Mouse (Mus musculus): ENCODE data around the gene Mcoln2. TPM values are rescaled to one million over a fixed set of nuclear protein-coding genes. Genes with fewer than 3 reads are reported as not detected.

Gene Mcoln2
- polyA plus RNA-seq, 1 experiment from 2014 or later, result 0.59 TPM

GRCm38 (mm10) chr3:146227427-146227826 is 77.8 kb downstream of the Mcoln2 start:
- H3K4me2 ChIP-seq (ENCODE audit: low read length), result no peak overlapping the region
- H3K4me3 ChIP-seq (ENCODE audit: low read length), result no peak overlapping the region
- 72% methylated on average over 3 of the region's 3 CpGs for WGBS
- H3K27ac ChIP-seq (ENCODE audit: low read depth, low read length), result no peak overlapping the region
- ATAC-seq, result no peak
- H3K27me3 ChIP-seq (replicated peaks; ENCODE audit: control insufficient read depth, insufficient read depth, low read length), result peaks cover 3% of the 10 kb centered on the region; the same call in 1 of the 2 replicates
- no peak overlapping the region for H3K9ac ChIP-seq (ENCODE audit: low read depth, low read length)
- no peaks in the 10 kb centered on the region for H3K9me3 ChIP-seq (ENCODE audit: control insufficient read depth, low read length)
- H3K4me1 ChIP-seq (ENCODE audit: control insufficient read depth, insufficient read depth, low read depth, low read length), result no peaks in the 10 kb centered on the region
- H3K36me3 ChIP-seq (ENCODE audit: control insufficient read depth, insufficient read depth, low read length), result no peaks in the 10 kb centered on the region

GRCm38 (mm10) chr3:146228559-146229310 is 79.1 kb downstream of the Mcoln2 start:
- no peak overlapping the region for H3K9ac ChIP-seq (ENCODE audit: low read depth, low read length)
- WGBS, result 50% methylated on average over 13 of the region's 13 CpGs
- H3K4me1 ChIP-seq (ENCODE audit: control insufficient read depth, insufficient read depth, low read depth, low read length), result no peaks in the 10 kb centered on the region
- no peak overlapping the region for H3K4me2 ChIP-seq (ENCODE audit: low read length)
- H3K9me3 ChIP-seq (ENCODE audit: control insufficient read depth, low read length), result no peaks in the 10 kb centered on the region
- H3K36me3 ChIP-seq (ENCODE audit: control insufficient read depth, insufficient read depth, low read length), result no peaks in the 10 kb centered on the region
- H3K4me3 ChIP-seq (ENCODE audit: low read length), result no peak overlapping the region
- no peak overlapping the region for H3K27ac ChIP-seq (ENCODE audit: low read depth, low read length)
- no peak for ATAC-seq
- H3K27me3 ChIP-seq (replicated peaks; ENCODE audit: control insufficient read depth, insufficient read depth, low read length), result no peaks in the 10 kb centered on the region

GRCm38 (mm10) chr3:146232708-146233107 is 83.1 kb downstream of the Mcoln2 start:
- H3K9me3 ChIP-seq (ENCODE audit: control insufficient read depth, low read length), result no peaks in the 10 kb centered on the region
- ATAC-seq, result no peak
- no peak overlapping the region for H3K27ac ChIP-seq (ENCODE audit: low read depth, low read length)
- H3K4me2 ChIP-seq (ENCODE audit: low read length), result no peak overlapping the region
- no peaks in the 10 kb centered on the region for H3K36me3 ChIP-seq (ENCODE audit: control insufficient read depth, insufficient read depth, low read length)
- H3K27me3 ChIP-seq (replicated peaks; ENCODE audit: control insufficient read depth, insufficient read depth, low read length), result no peaks in the 10 kb centered on the region
- WGBS, result 70% methylated on average over 7 of the region's 7 CpGs
- H3K4me3 ChIP-seq (ENCODE audit: low read length), result no peak overlapping the region
- H3K4me1 ChIP-seq (ENCODE audit: control insufficient read depth, insufficient read depth, low read depth, low read length), result no peaks in the 10 kb centered on the region
- H3K9ac ChIP-seq (ENCODE audit: low read depth, low read length), result no peak overlapping the region

- no peaks in the 10 kb centered on the region for H3K27me3 ChIP-seq (replicated peaks; ENCODE audit: control insufficient read depth, insufficient read depth, low read length)
- 62% methylated on average over 4 of the region's 4 CpGs for WGBS
- H3K27ac ChIP-seq (ENCODE audit: low read depth, low read length), result no peak overlapping the region
Observed at GRCm38 (mm10) chr3:146233741-146234140, 84.1 kb downstream of the Mcoln2 start.

GRCm38 (mm10) chr3:146234530-146234929 is 84.9 kb downstream of the Mcoln2 start:
- H3K36me3 ChIP-seq (ENCODE audit: control insufficient read depth, insufficient read depth, low read length), result no peaks in the 10 kb centered on the region
- no peaks in the 10 kb centered on the region for H3K9me3 ChIP-seq (ENCODE audit: control insufficient read depth, low read length)
- no peak overlapping the region for H3K9ac ChIP-seq (ENCODE audit: low read depth, low read length)
- no peak for ATAC-seq
- no peak overlapping the region for H3K4me3 ChIP-seq (ENCODE audit: low read length)
- H3K27ac ChIP-seq (ENCODE audit: low read depth, low read length), result no peak overlapping the region
- no peaks in the 10 kb centered on the region for H3K4me1 ChIP-seq (ENCODE audit: control insufficient read depth, insufficient read depth, low read depth, low read length)
- H3K4me2 ChIP-seq (ENCODE audit: low read length), result no peak overlapping the region
- WGBS, result 76% methylated on average over 10 of the region's 10 CpGs
- H3K27me3 ChIP-seq (replicated peaks; ENCODE audit: control insufficient read depth, insufficient read depth, low read length), result no peaks in the 10 kb centered on the region

More at GRCm38 (mm10) chr3:146233741-146234140, 84.1 kb downstream of the Mcoln2 start:
- Histone ChIP-seq H3K9ac (ENCODE audit: low read depth, low read length) (no peak overlapping the region), H3K36me3 (ENCODE audit: control insufficient read depth, insufficient read depth, low read length) (no peaks in the 10 kb centered on the region), H3K4me1 (ENCODE audit: control insufficient read depth, insufficient read depth, low read depth, low read length) (no peaks in the 10 kb centered on the region), H3K4me3 (ENCODE audit: low read length) (no peak overlapping the region), H3K9me3 (ENCODE audit: control insufficient read depth, low read length) (no peaks in the 10 kb centered on the region), H3K4me2 (ENCODE audit: low read length) (no peak overlapping the region)
- ATAC-seq, result no peak

- no peak overlapping the region for H3K9ac ChIP-seq (ENCODE audit: low read depth, low read length)
- no peak overlapping the region for H3K4me3 ChIP-seq (ENCODE audit: low read length)
- H3K4me2 ChIP-seq (ENCODE audit: low read length), result no peak overlapping the region
- no peaks in the 10 kb centered on the region for H3K27me3 ChIP-seq (replicated peaks; ENCODE audit: control insufficient read depth, insufficient read depth, low read length)
- no peaks in the 10 kb centered on the region for H3K36me3 ChIP-seq (ENCODE audit: control insufficient read depth, insufficient read depth, low read length)
- H3K27ac ChIP-seq (ENCODE audit: low read depth, low read length), result no peak overlapping the region
- no peaks in the 10 kb centered on the region for H3K9me3 ChIP-seq (ENCODE audit: control insufficient read depth, low read length)
- no peak for ATAC-seq
- H3K4me1 ChIP-seq (ENCODE audit: control insufficient read depth, insufficient read depth, low read depth, low read length), result no peaks in the 10 kb centered on the region
- WGBS, result 53% methylated on average over 8 of the region's 8 CpGs
Observed at GRCm38 (mm10) chr3:146236280-146236679, 86.6 kb downstream of the Mcoln2 start.

- Histone ChIP-seq H3K4me3 (ENCODE audit: low read length) (no peak overlapping the region), H3K4me2 (ENCODE audit: low read length) (no peak overlapping the region), H3K36me3 (ENCODE audit: control insufficient read depth, insufficient read depth, low read length) (no peaks in the 10 kb centered on the region), H3K27ac (ENCODE audit: low read depth, low read length) (no peak overlapping the region), H3K27me3 (replicated peaks; ENCODE audit: control insufficient read depth, insufficient read depth, low read length) (no peaks in the 10 kb centered on the region), H3K9me3 (ENCODE audit: control insufficient read depth, low read length) (no peaks in the 10 kb centered on the region), H3K9ac (ENCODE audit: low read depth, low read length) (no peak overlapping the region), H3K4me1 (ENCODE audit: control insufficient read depth, insufficient read depth, low read depth, low read length) (no peaks in the 10 kb centered on the region)
- WGBS, result 67% methylated on average over 5 of the region's 5 CpGs
- no peak; the same call in 1 of the 2 replicates for ATAC-seq
Observed at GRCm38 (mm10) chr3:146237676-146238075, 88.0 kb downstream of the Mcoln2 start.

- no peak for ATAC-seq
- no peak overlapping the region for H3K27ac ChIP-seq (ENCODE audit: low read depth, low read length)
- no peaks in the 10 kb centered on the region for H3K9me3 ChIP-seq (ENCODE audit: control insufficient read depth, low read length)
- no peaks in the 10 kb centered on the region for H3K27me3 ChIP-seq (replicated peaks; ENCODE audit: control insufficient read depth, insufficient read depth, low read length)
- no peak overlapping the region for H3K4me3 ChIP-seq (ENCODE audit: low read length)
- 93% methylated on average over 1 of the region's 1 CpGs for WGBS
- H3K4me1 ChIP-seq (ENCODE audit: control insufficient read depth, insufficient read depth, low read depth, low read length), result no peaks in the 10 kb centered on the region
- H3K4me2 ChIP-seq (ENCODE audit: low read length), result no peak overlapping the region
- H3K36me3 ChIP-seq (ENCODE audit: control insufficient read depth, insufficient read depth, low read length), result no peaks in the 10 kb centered on the region
- no peak overlapping the region for H3K9ac ChIP-seq (ENCODE audit: low read depth, low read length)
Observed at GRCm38 (mm10) chr3:146244630-146245029, 95.0 kb downstream of the Mcoln2 start.
